ENCODE assay signal across 8 mouse cellular contexts in genomic region chr17:17792578-17792977, GRCm38 (mm10). TPM values are rescaled to one million over a fixed set of nuclear protein-coding genes. Genes with fewer than 3 reads are reported as not detected.
DNase-seq lines count a peak whose midpoint lies in the region; ATAC-seq and TF ChIP-seq lines count a peak whose summit lies in the region.

No protein-coding gene starts in this region.

- TF ChIP-seq CTCF in lung, postnatal 0 days (IDR thresholded peaks at IDR 0.05): peak; percentile 7; the same call in 1 of the 2 replicates

- H3K4me1 ChIP-seq in kidney, embryonic 14.5 days (ENCODE audit: control insufficient read depth, insufficient read depth, low read length): peaks cover 8% of the 10 kb centered on the region; the same call in 1 of the 2 replicates
- peaks cover 7% of the 10 kb centered on the region; the same call in 1 of the 2 replicates for H3K4me1 ChIP-seq in embryonic facial prominence, embryonic 14.5 days (ENCODE audit: control insufficient read depth, insufficient read depth, low read length)
- no peaks in the 10 kb centered on the region for H3K4me1 ChIP-seq in lung, postnatal 0 days (ENCODE audit: insufficient read depth, low read depth, low read length)
- H3K4me1 ChIP-seq in forebrain, embryonic 12.5 days: no peaks in the 10 kb centered on the region; the same call in 1 of the 2 replicates

- peak; percentile 37; the same call in 1 of the 2 replicates for TF ChIP-seq EP300 in lung, postnatal 0 days (IDR thresholded peaks at IDR 0.05)

- H3K4me2 ChIP-seq in kidney, embryonic 14.5 days (replicated peaks; ENCODE audit: low read depth, low read length): no peak overlapping the region
- 0 out of 2 replicates have a peak overlapping the region, but pooled peaks have one; percentile 20 for H3K4me2 ChIP-seq in embryonic facial prominence, embryonic 14.5 days (ENCODE audit: low read depth, low read length)
- H3K4me2 ChIP-seq in lung, postnatal 0 days (replicated peaks; ENCODE audit: low read depth, low read length): no peak overlapping the region
- H3K4me2 ChIP-seq in forebrain, embryonic 12.5 days: no peak overlapping the region

- no peaks in the 10 kb centered on the region for H3K36me3 ChIP-seq in kidney, embryonic 14.5 days (ENCODE audit: control insufficient read depth, insufficient read depth, low read length)
- no peaks in the 10 kb centered on the region for H3K36me3 ChIP-seq in embryonic facial prominence, embryonic 14.5 days (ENCODE audit: control insufficient read depth, insufficient read depth, low read length)
- H3K36me3 ChIP-seq in lung, postnatal 0 days (ENCODE audit: insufficient read depth, low read length): no peaks in the 10 kb centered on the region
- no peaks in the 10 kb centered on the region for H3K36me3 ChIP-seq in forebrain, embryonic 12.5 days (replicated peaks)

- no peaks in the 10 kb centered on the region for H3K27me3 ChIP-seq in kidney, embryonic 14.5 days (ENCODE audit: control insufficient read depth, insufficient read depth, low read length)
- H3K27me3 ChIP-seq in embryonic facial prominence, embryonic 14.5 days (replicated peaks; ENCODE audit: control insufficient read depth, insufficient read depth, low read length): no peaks in the 10 kb centered on the region
- H3K27me3 ChIP-seq in lung, postnatal 0 days (replicated peaks; ENCODE audit: insufficient read depth, low read length): no peaks in the 10 kb centered on the region
- no peaks in the 10 kb centered on the region for H3K27me3 ChIP-seq in forebrain, embryonic 12.5 days

- H3K27ac ChIP-seq in kidney, embryonic 14.5 days (ENCODE audit: low read depth, low read length): no peak overlapping the region
- H3K27ac ChIP-seq in embryonic facial prominence, embryonic 14.5 days (replicated peaks; ENCODE audit: low read depth, low read length): no peak overlapping the region
- H3K27ac ChIP-seq in lung, postnatal 0 days (ENCODE audit: low read length): no peak overlapping the region
- no peak overlapping the region for H3K27ac ChIP-seq in forebrain, embryonic 12.5 days

- no peaks in the 10 kb centered on the region for H3K9me3 ChIP-seq in kidney, embryonic 14.5 days (ENCODE audit: control insufficient read depth, low read length)
- no peaks in the 10 kb centered on the region for H3K9me3 ChIP-seq in embryonic facial prominence, embryonic 14.5 days (ENCODE audit: control insufficient read depth, low read length)
- no peaks in the 10 kb centered on the region for H3K9me3 ChIP-seq in lung, postnatal 0 days (ENCODE audit: low read length)
- no peaks in the 10 kb centered on the region for H3K9me3 ChIP-seq in forebrain, embryonic 12.5 days

- DNase-seq in kidney, adult 9 months: no peak
- DNase-seq in adrenal gland, postnatal 14 days: peak; percentile 46
- DNase-seq in embryonic facial prominence, embryonic 14.5 days (ENCODE audit: low spot score): peak; percentile 86
- DNase-seq in lung, postnatal 0 days (ENCODE audit: low spot score): peak; percentile 65
- no peak for DNase-seq in spleen, postnatal 14 days (ENCODE audit: low spot score in 2 of 2)

- H3K9ac ChIP-seq in kidney, embryonic 14.5 days (ENCODE audit: low read depth, low read length): no peak overlapping the region
- no peak overlapping the region for H3K9ac ChIP-seq in embryonic facial prominence, embryonic 14.5 days (ENCODE audit: low read depth, low read length)
- H3K9ac ChIP-seq in lung, postnatal 0 days (replicated peaks; ENCODE audit: low read depth): no peak overlapping the region
- no peak overlapping the region for H3K9ac ChIP-seq in forebrain, embryonic 12.5 days

- ATAC-seq in kidney, embryonic 14.5 days (ENCODE audit: low FRiP score, low TSS enrichment): peak; percentile 52; the same call in 1 of the 2 replicates
- peak; percentile 88 for ATAC-seq in embryonic facial prominence, embryonic 14.5 days (ENCODE audit: low read depth)
- peak; percentile 70 for ATAC-seq in lung, postnatal 0 days
- ATAC-seq in forebrain, embryonic 12.5 days (ENCODE audit: low FRiP score): no peak
- ATAC-seq in monocyte, adult 5-6 weeks (replicated peaks; ENCODE audit: insufficient number of reproducible peaks, low FRiP score, low TSS enrichment, poor library complexity, severe bottlenecking): no peak

- WGBS in kidney, embryonic 14.5 days: 28% methylated on average over 1 of the region's 1 CpGs
- 4% methylated on average over 1 of the region's 1 CpGs for WGBS in embryonic facial prominence, embryonic 14.5 days
- WGBS in lung, postnatal 0 days: 18% methylated on average over 1 of the region's 1 CpGs
- WGBS in forebrain, embryonic 12.5 days: 68% methylated on average over 1 of the region's 1 CpGs

- H3K4me3 ChIP-seq in kidney, embryonic 14.5 days (ENCODE audit: low read length): no peak overlapping the region
- H3K4me3 ChIP-seq in embryonic facial prominence, embryonic 14.5 days (ENCODE audit: low read depth, low read length): no peak overlapping the region
- no peak overlapping the region for H3K4me3 ChIP-seq in lung, postnatal 0 days (ENCODE audit: low read depth, low read length)
- no peak overlapping the region for H3K4me3 ChIP-seq in forebrain, embryonic 12.5 days (replicated peaks)

RNA-seq across cellular contexts. Expression of gene Spaca6, which starts 34.4 kb away (rescaled TPM):
- polyA plus RNA-seq in kidney, embryonic 14.5 days (2014; fragmentation: Nextera tagmentation; extraction: Ambion mirVana): 22.9 and 32.8 TPM in 2 replicates
- total RNA-seq in adrenal gland, postnatal 14 days (2021): 51.1 and 70.1 TPM in 2 replicates
- polyA plus RNA-seq in embryonic facial prominence, embryonic 14.5 days (2014; fragmentation: Nextera tagmentation; extraction: Ambion mirVana): 15.6 and 20.3 TPM in 2 replicates
- 16.6 and 17.9 TPM in 2 replicates for polyA plus RNA-seq in lung, postnatal 0 days (2015; fragmentation: Nextera tagmentation; extraction: Ambion mirVana)
- 43.5 and 46.8 TPM in 2 replicates for polyA plus RNA-seq in forebrain, embryonic 12.5 days (2016; fragmentation: Nextera tagmentation; extraction: Ambion mirVana)
- total RNA-seq in monocyte, adult 5-6 weeks (2017): 0.10 TPM in 1 of 3 replicates, not detected in the others

Comparison
In these comparisons a context has a peak if more than half of its experiments do, and no peak if none do; other contexts are left out.
1. ATAC-seq: peak in kidney, embryonic 14.5 days (single experiment), embryonic facial prominence, embryonic 14.5 days (single experiment) and lung, postnatal 0 days (single experiment); none in forebrain, embryonic 12.5 days (single experiment) and monocyte, adult 5-6 weeks (single experiment).
2. DNase-seq: peak in adrenal gland, postnatal 14 days (single experiment), embryonic facial prominence, embryonic 14.5 days (single experiment) and lung, postnatal 0 days (single experiment); none in kidney, adult 9 months (single experiment) and spleen, postnatal 14 days (0 of 2).